Mouse (Mus musculus) limb, embryonic 11.5 days (tissue): ENCODE data around the gene 1700020A23Rik. TPM values are rescaled to one million over a fixed set of nuclear protein-coding genes. Genes with fewer than 3 reads are reported as not detected.
"Not testable (repeated sequence)": the region's sequence is repeated elsewhere in the genome, so short reads cannot be mapped to it uniquely, and the experiment has no call there.

Experiments
- ATAC-seq: fragments of 200-750 bp; cut with Nextera tagmentation; 2 replicates; pipeline ENCODE4 v1.8.0; 2017; ENCODE audit warnings: low read depth; ENCODE audit not compliant: insufficient number of reproducible peaks, low FRiP score, low TSS enrichment
- DNase-seq: peaks from one replicate; pipeline ENCODE4 v3.0.0-alpha.2; 2015; ENCODE audit warnings: low spot score
- H3K27ac ChIP-seq: fragments of 300-500 bp; sonication (generic); replicated peaks from 2 replicates; pipeline ENCODE4 v1.5.1; 2014; ENCODE audit warnings: low read depth, mild to moderate bottlenecking, low read length
- H3K27me3 ChIP-seq: fragments of 300-500 bp; sonication (generic); 2 replicates; pipeline ENCODE4 v1.6.1; 2014; ENCODE audit warnings: mild to moderate bottlenecking, low read length, mixed read lengths; ENCODE audit not compliant: control insufficient read depth, insufficient read depth
- H3K36me3 ChIP-seq: fragments of 300-500 bp; sonication (generic); 2 replicates; pipeline ENCODE4 v1.6.1; 2014; ENCODE audit warnings: mild to moderate bottlenecking, low read length, moderate library complexity, mixed read lengths; ENCODE audit not compliant: control insufficient read depth, insufficient read depth
- H3K4me1 ChIP-seq: fragments of 300-500 bp; sonication (generic); 2 replicates; pipeline ENCODE4 v1.6.1; 2014; ENCODE audit warnings: low read length, mixed read lengths; ENCODE audit not compliant: control insufficient read depth, insufficient read depth
- H3K4me2 ChIP-seq: fragments of 300-500 bp; sonication (generic); 2 replicates; pipeline ENCODE4 v1.6.1; 2014; ENCODE audit warnings: low read depth, mild to moderate bottlenecking, moderate library complexity; ENCODE audit not compliant: severe bottlenecking
- H3K4me3 ChIP-seq: fragments of 300-500 bp; sonication (generic); 2 replicates; pipeline ENCODE4 v1.5.1; 2014; ENCODE audit warnings: low read depth, low read length
- H3K9ac ChIP-seq: fragments of 300-500 bp; sonication (generic); 2 replicates; pipeline ENCODE4 v1.6.1; 2014; ENCODE audit warnings: mild to moderate bottlenecking, low read length
- H3K9me3 ChIP-seq: fragments of 300-500 bp; sonication (generic); 2 replicates; pipeline ENCODE4 v1.6.1; 2016; ENCODE audit warnings: low read length; ENCODE audit not compliant: control insufficient read depth
- WGBS: fragments of 180-500 bp; shearing (Covaris S2); extraction: QIAGEN DNeasy Blood & Tissue Kit; methylation state at CpG from one replicate; pipeline ENCODE4 v1.1.7; 2014; 5-methylcytosine and 5-hydroxymethylcytosine counted together
- polyA plus RNA-seq: library from polyadenylated mRNA; unstranded; fragments of >200 nt; fragmentation: Nextera tagmentation; extraction: Ambion mirVana; gene quantifications from 2 replicates; pipeline ENCODE4 v1.2.1, GENCODE M21; 2014

The 1700020A23Rik gene
- polyA plus RNA-seq, result not detected in 2 replicates

DNA sequence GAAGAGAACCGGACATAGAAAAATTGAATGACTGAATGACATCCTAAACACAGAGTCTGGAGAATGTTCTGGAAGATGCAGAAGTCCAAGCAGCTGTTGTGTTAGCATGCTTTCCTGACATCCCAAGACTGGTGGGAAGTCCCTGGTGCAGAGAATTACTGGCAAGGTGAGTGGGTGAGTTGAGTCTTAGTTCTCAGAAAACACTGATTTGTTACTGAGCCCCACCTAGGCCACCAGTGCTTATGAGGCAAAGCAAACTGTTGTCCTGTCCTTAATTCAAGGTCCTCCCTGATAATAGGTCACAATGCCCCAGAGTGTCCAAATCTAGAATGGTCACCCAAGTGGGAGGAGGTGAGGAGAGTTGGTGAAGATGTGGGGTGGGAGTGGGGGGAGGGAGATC is at the start of gene 1700020A23Rik, which contains the start of gene Gm28372:
1700020A23Rik (plus strand) TSS at position 321 of the 400 bp plus-strand sequence.
Gm28372 (plus strand) TSS at position 301 of the 400 bp plus-strand sequence.
- Histone ChIP-seq H3K27ac (no peak within 1 kb of the TSS), H3K4me2 (no peak within 1 kb of the TSS), H3K4me3 (no peak within 1 kb of the TSS), H3K9ac (no peak within 1 kb of the TSS), H3K4me1 (no peaks in the 10 kb centered on the region), H3K36me3 (no peaks in the 10 kb centered on the region), H3K27me3 (no peaks in the 10 kb centered on the region), H3K9me3 (no peaks in the 10 kb centered on the region)
- WGBS, result 96% methylated on average over 1 of the region's 1 CpGs
- ATAC-seq (no peak), DNase-seq (no peak)

DNA sequence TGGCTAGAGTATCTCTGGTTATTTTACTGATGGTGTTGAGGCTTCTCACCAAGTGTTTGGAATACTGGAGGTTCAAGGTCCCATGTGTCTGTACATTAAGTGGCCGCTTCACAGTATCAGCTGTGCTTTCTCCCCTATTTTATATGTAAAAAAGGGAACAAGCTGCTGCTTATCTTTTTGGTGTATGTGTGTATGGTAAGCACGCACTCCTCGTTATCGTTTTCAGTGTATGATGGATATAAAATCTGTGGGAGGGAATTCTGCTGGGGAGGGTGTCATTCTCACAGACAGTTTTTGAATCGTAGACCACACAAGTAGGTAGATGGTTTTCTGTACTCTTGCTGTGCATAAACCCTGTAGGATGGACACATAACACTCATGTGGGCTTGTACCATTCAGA is 47.5 kb upstream of the 1700020A23Rik start:
- WGBS, result 94% methylated on average over 5 of the region's 5 CpGs
- ATAC-seq (no peak), DNase-seq (no peak)
- H3K4me2 ChIP-seq, result no peak overlapping the region
- H3K9ac ChIP-seq, result no peak overlapping the region
- no peaks in the 10 kb centered on the region for H3K36me3 ChIP-seq
- no peaks in the 10 kb centered on the region for H3K4me1 ChIP-seq
- H3K27ac ChIP-seq, result no peak overlapping the region
- no peaks in the 10 kb centered on the region for H3K9me3 ChIP-seq
- peaks cover 41% of the 10 kb centered on the region for H3K27me3 ChIP-seq
- no peak overlapping the region for H3K4me3 ChIP-seq

GRCm38 (mm10) chr2:130358852-130359251 is 46.2 kb upstream of the 1700020A23Rik start:
- no peaks in the 10 kb centered on the region for H3K9me3 ChIP-seq
- no peak overlapping the region for H3K4me3 ChIP-seq
- no peaks in the 10 kb centered on the region for H3K36me3 ChIP-seq
- peaks cover 53% of the 10 kb centered on the region for H3K27me3 ChIP-seq
- ATAC-seq (no peak), DNase-seq (no peak)
- H3K9ac ChIP-seq, result no peak overlapping the region
- H3K4me2 ChIP-seq, result no peak overlapping the region
- 0 out of 2 replicates have a peak, but pooled peaks cover 4% of the 10 kb centered on the region for H3K4me1 ChIP-seq
- H3K27ac ChIP-seq, result no peak overlapping the region
- 13% methylated on average over 5 of the region's 5 CpGs for WGBS

DNA sequence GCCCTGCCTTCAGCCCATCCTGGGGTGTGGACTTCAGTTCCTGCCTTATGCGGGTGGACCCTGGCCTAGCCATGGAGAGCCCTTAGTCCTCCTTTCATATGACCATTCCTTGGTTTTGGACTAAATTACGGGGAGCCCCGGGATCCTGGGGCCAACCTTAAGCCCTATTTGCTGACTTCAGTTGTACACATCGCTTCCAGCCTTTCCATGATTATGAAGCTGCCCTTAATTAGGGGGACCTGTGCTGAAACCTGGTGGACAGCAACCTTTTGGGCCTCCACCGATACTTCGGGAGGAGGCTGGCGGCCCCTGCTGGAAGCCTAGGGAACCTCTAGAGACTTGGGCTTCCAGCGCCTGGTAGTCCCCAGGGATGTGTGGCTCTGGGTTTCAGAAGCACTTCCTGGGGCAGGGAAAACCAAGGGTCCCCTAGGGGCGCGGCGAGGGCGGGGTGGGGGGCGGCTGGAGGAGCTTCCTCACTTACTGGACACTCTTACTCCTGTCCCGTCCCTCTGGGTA is 42.5 kb upstream of the 1700020A23Rik start:
- Histone ChIP-seq H3K4me2 (no peak overlapping the region), H3K4me1 (0 out of 2 replicates have a peak, but pooled peaks cover 7% of the 10 kb centered on the region), H3K9ac (no peak overlapping the region), H3K36me3 (no peaks in the 10 kb centered on the region), H3K27me3 (peaks cover 59% of the 10 kb centered on the region), H3K4me3 (no peak overlapping the region), H3K27ac (no peak overlapping the region), H3K9me3 (no peaks in the 10 kb centered on the region)
- ATAC-seq (no peak), DNase-seq (peak; percentile 82)
- WGBS, result 3% methylated on average over 14 of the region's 14 CpGs

- Histone ChIP-seq H3K36me3 (no peaks in the 10 kb centered on the region), H3K27ac (no peak overlapping the region), H3K4me3 (peak overlapping the region; percentile 33), H3K4me2 (peak overlapping the region; percentile 61), H3K9me3 (no peaks in the 10 kb centered on the region), H3K4me1 (0 out of 2 replicates have a peak, but pooled peaks cover 7% of the 10 kb centered on the region), H3K9ac (no peak overlapping the region; the same call in 1 of the 2 replicates), H3K27me3 (peaks cover 40% of the 10 kb centered on the region)
- 6% methylated on average over 29 of the region's 30 CpGs for WGBS
- ATAC-seq, result 0 out of 2 replicates have a peak, but pooled peaks have one; percentile 35
- peak; percentile 35 for DNase-seq
Observed at GRCm38 (mm10) chr2:130365211-130366094, 39.6 kb upstream of the 1700020A23Rik start.

- WGBS, result 71% methylated on average over 4 of the region's 4 CpGs
- H3K4me1 ChIP-seq, result 0 out of 2 replicates have a peak, but pooled peaks cover 7% of the 10 kb centered on the region
- ATAC-seq, result no peak
- H3K36me3 ChIP-seq, result no peaks in the 10 kb centered on the region
- peaks cover 20% of the 10 kb centered on the region for H3K27me3 ChIP-seq
- H3K4me2 ChIP-seq, result no peak overlapping the region
- H3K9me3 ChIP-seq, result no peaks in the 10 kb centered on the region
- no peak for DNase-seq
- no peak overlapping the region for H3K27ac ChIP-seq
- H3K9ac ChIP-seq, result no peak overlapping the region
- H3K4me3 ChIP-seq, result no peak overlapping the region
Observed at GRCm38 (mm10) chr2:130367386-130367785, 37.7 kb upstream of the 1700020A23Rik start.

- not testable (repeated sequence) for H3K27me3 ChIP-seq, H3K9ac ChIP-seq, H3K4me2 ChIP-seq, ATAC-seq, H3K9me3 ChIP-seq, H3K4me3 ChIP-seq, H3K27ac ChIP-seq, DNase-seq, H3K4me1 ChIP-seq, H3K36me3 ChIP-seq
- 68% methylated on average over 1 of the region's 1 CpGs for WGBS
Observed at GRCm38 (mm10) chr2:130373026-130373425, 32.0 kb upstream of the 1700020A23Rik start.

GRCm38 (mm10) chr2:130374951-130375350 is 30.1 kb upstream of the 1700020A23Rik start:
- DNase-seq, result no peak
- 76% methylated on average over 4 of the region's 4 CpGs for WGBS

More at GRCm38 (mm10) chr2:130374951-130375350, 30.1 kb upstream of the 1700020A23Rik start:
- Histone ChIP-seq H3K4me3 (no peak overlapping the region), H3K9me3 (no peaks in the 10 kb centered on the region), H3K27me3 (no peaks in the 10 kb centered on the region), H3K27ac (no peak overlapping the region), H3K4me2 (no peak overlapping the region), H3K36me3 (no peaks in the 10 kb centered on the region), H3K4me1 (no peaks in the 10 kb centered on the region), H3K9ac (no peak overlapping the region)
- ATAC-seq, result no peak
